Mouse (Mus musculus) liver, adult 2 months (tissue): ENCODE measurements around the gene Pdxp. TPM values are rescaled to one million over a fixed set of nuclear protein-coding genes. Genes with fewer than 3 reads are reported as not detected.

ENCODE experiments used
- DNase-seq: peaks from one replicate; pipeline ENCODE4 v3.0.0-alpha.2; 2011; ENCODE audit warnings: low read depth, low spot score; ENCODE audit errors: extremely low read depth
- H3K27ac ChIP-seq: fragments of 200-500 bp; replicated peaks from 2 replicates; pipeline ENCODE4 v1.5.1; 2012; ENCODE audit warnings: low read depth, mild to moderate bottlenecking, control low read depth, inconsistent platforms, low read length; ENCODE audit not compliant: insufficient read depth
- H3K27me3 ChIP-seq: fragments of 200-500 bp; 2 replicates; pipeline ENCODE4 v1.6.1; 2012; ENCODE audit warnings: mild to moderate bottlenecking, moderate library complexity, low read length, inconsistent platforms; ENCODE audit not compliant: control insufficient read depth, insufficient read depth
- H3K36me3 ChIP-seq: fragments of 200-500 bp; 2 replicates; pipeline ENCODE4 v1.6.1; 2012; ENCODE audit warnings: low read length, inconsistent platforms; ENCODE audit not compliant: control insufficient read depth, insufficient read depth
- H3K4me1 ChIP-seq: fragments of 200-500 bp; 2 replicates; pipeline ENCODE4 v1.6.1; 2011; ENCODE audit warnings: low read length; ENCODE audit not compliant: control insufficient read depth, insufficient read depth
- H3K4me3 ChIP-seq: fragments of 200-500 bp; 2 replicates; pipeline ENCODE4 v1.5.1; 2011; ENCODE audit warnings: low read depth, mild to moderate bottlenecking, control low read depth, low read length, moderate library complexity; ENCODE audit not compliant: insufficient read depth
- H3K79me2 ChIP-seq: fragments of 200-500 bp; 2 replicates; pipeline ENCODE4 v1.6.1; 2012; ENCODE audit warnings: inconsistent platforms, mild to moderate bottlenecking, low read length, moderate library complexity; ENCODE audit not compliant: control insufficient read depth, insufficient read depth
- H3K9ac ChIP-seq: fragments of 200-500 bp; 2 replicates; pipeline ENCODE4 v1.6.1; 2012; ENCODE audit warnings: low read depth, mild to moderate bottlenecking, control low read depth, inconsistent platforms, low read length
- CTCF ChIP-seq: fragments of 200-500 bp; IDR thresholded peaks from 2 replicates; pipeline ENCODE4 v1.5.1; 2011; ENCODE audit warnings: low read depth, low read length, control low read depth
- POLR2A ChIP-seq: fragments of 200-500 bp; IDR thresholded peaks from 2 replicates; pipeline ENCODE4 v1.6.1; 2011; ENCODE audit warnings: low read length, control low read depth; ENCODE audit not compliant: insufficient read depth; ENCODE audit errors: extremely low read depth
- WGBS: fragments of 180-500 bp; shearing (Covaris S2); methylation state at CpG from one replicate; pipeline ENCODE4 v1.1.7; 2018; 5-methylcytosine and 5-hydroxymethylcytosine counted together
- polyA plus RNA-seq: library from polyadenylated mRNA; depleted of rRNA; stranded (reverse); fragments of >200 nt; gene quantifications from 2 replicates; pipeline ENCODE4 v1.2.3, GENCODE M21; 2012
- total RNA-seq: library from RNA; depleted of rRNA; stranded (reverse); fragments of >200 nt; gene quantifications from 2 replicates; pipeline ENCODE4 v1.2.3, GENCODE M21; 2014

The Pdxp gene
- total and polyA plus RNA-seq, 2 experiments: 0.37 to 0.62 TPM

GRCm38 (mm10) chr15:78926021-78926919 is 12.6 kb downstream of the Pdxp start, which contains the start of gene Lgals1:
Lgals1 (plus strand) TSS chr15:78926725.
- H3K9ac ChIP-seq: peak within 1 kb of the TSS; percentile 58
- H3K4me1 ChIP-seq: peaks cover 11% of the 10 kb centered on the region; the same call in 1 of the 2 replicates
- WGBS: 12% methylated on average over 20 of the region's 20 CpGs
- DNase-seq: peak; percentile 80
- H3K36me3 ChIP-seq: no peaks in the 10 kb centered on the region
- peak within 1 kb of the TSS; percentile 38; the same call in 1 of the 2 replicates for H3K27ac ChIP-seq
- no peaks in the 10 kb centered on the region for H3K27me3 ChIP-seq
- H3K79me2 ChIP-seq: no peaks in the 10 kb centered on the region
- peak within 1 kb of the TSS; percentile 43 for H3K4me3 ChIP-seq
- TF ChIP-seq CTCF (no peak), POLR2A (no peak)

- 25% methylated on average over 15 of the region's 15 CpGs for WGBS
Observed at GRCm38 (mm10) chr15:78927021-78927787, 13.5 kb downstream of the Pdxp start.

GRCm38 (mm10) chr15:78927788-78928457 is 14.2 kb downstream of the Pdxp start:
- peak; percentile 30 for DNase-seq
- Histone ChIP-seq H3K36me3 (no peaks in the 10 kb centered on the region), H3K9ac (peak overlapping the region; percentile 20), H3K4me3 (peak overlapping the region; percentile 43; the same call in 1 of the 2 replicates), H3K4me1 (peaks cover 11% of the 10 kb centered on the region; the same call in 1 of the 2 replicates), H3K27me3 (no peaks in the 10 kb centered on the region), H3K27ac (no peak overlapping the region), H3K79me2 (no peaks in the 10 kb centered on the region)
- 5% methylated on average over 29 of the region's 35 CpGs for WGBS
- TF ChIP-seq CTCF (no peak), POLR2A (no peak)

More at GRCm38 (mm10) chr15:78927021-78927787, 13.5 kb downstream of the Pdxp start:
- DNase-seq: peak; percentile 59
- TF ChIP-seq POLR2A: no peak
- no peak for TF ChIP-seq CTCF
- peak overlapping the region; percentile 24 for H3K9ac ChIP-seq
- peak overlapping the region; percentile 30; the same call in 1 of the 2 replicates for H3K27ac ChIP-seq
- H3K36me3 ChIP-seq: no peaks in the 10 kb centered on the region
- H3K27me3 ChIP-seq: no peaks in the 10 kb centered on the region
- H3K4me1 ChIP-seq: peaks cover 11% of the 10 kb centered on the region; the same call in 1 of the 2 replicates
- no peaks in the 10 kb centered on the region for H3K79me2 ChIP-seq
- peak overlapping the region; percentile 43 for H3K4me3 ChIP-seq

GRCm38 (mm10) chr15:78928539-78928938 is 14.8 kb downstream of the Pdxp start:
- DNase-seq: no peak
- peaks cover 11% of the 10 kb centered on the region; the same call in 1 of the 2 replicates for H3K4me1 ChIP-seq
- 66% methylated on average over 8 of the region's 8 CpGs for WGBS
- no peaks in the 10 kb centered on the region for H3K27me3 ChIP-seq
- no peak overlapping the region for H3K4me3 ChIP-seq
- H3K79me2 ChIP-seq: no peaks in the 10 kb centered on the region
- no peak overlapping the region for H3K27ac ChIP-seq
- TF ChIP-seq POLR2A (no peak), CTCF (no peak)
- H3K9ac ChIP-seq: no peak overlapping the region
- no peaks in the 10 kb centered on the region for H3K36me3 ChIP-seq

GRCm38 (mm10) chr15:78930192-78930706 is 16.5 kb downstream of the Pdxp start:
- H3K36me3 ChIP-seq: no peaks in the 10 kb centered on the region
- H3K4me1 ChIP-seq: peaks cover 13% of the 10 kb centered on the region
- H3K79me2 ChIP-seq: no peaks in the 10 kb centered on the region; the same call in 1 of the 2 replicates
- no peak overlapping the region for H3K27ac ChIP-seq
- H3K9ac ChIP-seq: no peak overlapping the region
- no peak overlapping the region for H3K4me3 ChIP-seq
- DNase-seq: no peak
- 93% methylated on average over 6 of the region's 6 CpGs for WGBS
- no peak for TF ChIP-seq POLR2A
- no peak for TF ChIP-seq CTCF
- H3K27me3 ChIP-seq: no peaks in the 10 kb centered on the region
